Mouse (Mus musculus): Measurements from ENCODE around the gene Dnaaf5. TPM values are rescaled to one million over a fixed set of nuclear protein-coding genes. Genes with fewer than 3 reads are reported as not detected.
A peak's percentile ranks its signal among the peaks of the same experiment; 100 is the strongest.

Gene Dnaaf5
- polyA plus RNA-seq, 1 experiment from 2014 or later: 3.6 TPM

- Histone ChIP-seq H3K27me3 (ENCODE audit: control insufficient read depth, insufficient read depth, low read length) (no peaks in the 10 kb centered on the region), H3K27ac (ENCODE audit: low read depth, low read length) (no peak overlapping the region), H3K9me3 (ENCODE audit: control insufficient read depth, low read length) (no peaks in the 10 kb centered on the region), H3K4me3 (ENCODE audit: low read depth, low read length) (no peak overlapping the region), H3K4me2 (ENCODE audit: low read depth, low read length) (no peak overlapping the region), H3K4me1 (ENCODE audit: control insufficient read depth, insufficient read depth, low read length) (no peaks in the 10 kb centered on the region), H3K36me3 (ENCODE audit: control insufficient read depth, insufficient read depth, low read length) (no peaks in the 10 kb centered on the region), H3K9ac (replicated peaks; ENCODE audit: low read depth, low read length) (no peak overlapping the region)
- no peak for ATAC-seq (ENCODE audit: low read depth)
- 88% methylated on average over 6 of the region's 6 CpGs for WGBS
Measured at GRCm38 (mm10) chr5:139137176-139137575, 12.8 kb upstream of the Dnaaf5 start.

GRCm38 (mm10) chr5:139138261-139138925 is 11.6 kb upstream of the Dnaaf5 start:
- H3K27me3 ChIP-seq (ENCODE audit: control insufficient read depth, insufficient read depth, low read length): no peaks in the 10 kb centered on the region
- no peak overlapping the region for H3K4me3 ChIP-seq (ENCODE audit: low read depth, low read length)
- 0 out of 2 replicates have a peak, but pooled peaks have one; percentile 41 for ATAC-seq (ENCODE audit: low read depth)
- H3K4me2 ChIP-seq (ENCODE audit: low read depth, low read length): no peak overlapping the region
- H3K9ac ChIP-seq (replicated peaks; ENCODE audit: low read depth, low read length): no peak overlapping the region
- H3K36me3 ChIP-seq (ENCODE audit: control insufficient read depth, insufficient read depth, low read length): no peaks in the 10 kb centered on the region
- WGBS: 54% methylated on average over 12 of the region's 12 CpGs
- H3K27ac ChIP-seq (ENCODE audit: low read depth, low read length): peak overlapping the region; percentile 28; the same call in 1 of the 2 replicates
- no peaks in the 10 kb centered on the region for H3K9me3 ChIP-seq (ENCODE audit: control insufficient read depth, low read length)
- no peaks in the 10 kb centered on the region for H3K4me1 ChIP-seq (ENCODE audit: control insufficient read depth, insufficient read depth, low read length)

- no peaks in the 10 kb centered on the region for H3K9me3 ChIP-seq (ENCODE audit: control insufficient read depth, low read length)
- 76% methylated on average over 8 of the region's 8 CpGs for WGBS
- H3K36me3 ChIP-seq (ENCODE audit: control insufficient read depth, insufficient read depth, low read length): no peaks in the 10 kb centered on the region
- no peak overlapping the region for H3K9ac ChIP-seq (replicated peaks; ENCODE audit: low read depth, low read length)
- no peak for ATAC-seq (ENCODE audit: low read depth)
- H3K4me2 ChIP-seq (ENCODE audit: low read depth, low read length): no peak overlapping the region
- no peaks in the 10 kb centered on the region for H3K4me1 ChIP-seq (ENCODE audit: control insufficient read depth, insufficient read depth, low read length)
- H3K4me3 ChIP-seq (ENCODE audit: low read depth, low read length): no peak overlapping the region
- no peaks in the 10 kb centered on the region for H3K27me3 ChIP-seq (ENCODE audit: control insufficient read depth, insufficient read depth, low read length)
- H3K27ac ChIP-seq (ENCODE audit: low read depth, low read length): peak overlapping the region; percentile 28; the same call in 1 of the 2 replicates
Measured at GRCm38 (mm10) chr5:139138926-139139472, 11.0 kb upstream of the Dnaaf5 start.

GRCm38 (mm10) chr5:139140589-139140988 is 9.4 kb upstream of the Dnaaf5 start:
- Histone ChIP-seq H3K4me2 (ENCODE audit: low read depth, low read length) (no peak overlapping the region), H3K9me3 (ENCODE audit: control insufficient read depth, low read length) (no peaks in the 10 kb centered on the region)
- WGBS: 89% methylated on average over 9 of the region's 9 CpGs

GRCm38 (mm10) chr5:139141326-139141725 is 8.7 kb upstream of the Dnaaf5 start:
- Histone ChIP-seq H3K4me2 (ENCODE audit: low read depth, low read length) (no peak overlapping the region), H3K4me3 (ENCODE audit: low read depth, low read length) (no peak overlapping the region), H3K27me3 (ENCODE audit: control insufficient read depth, insufficient read depth, low read length) (no peaks in the 10 kb centered on the region), H3K9me3 (ENCODE audit: control insufficient read depth, low read length) (no peaks in the 10 kb centered on the region), H3K9ac (replicated peaks; ENCODE audit: low read depth, low read length) (no peak overlapping the region), H3K36me3 (ENCODE audit: control insufficient read depth, insufficient read depth, low read length) (no peaks in the 10 kb centered on the region), H3K4me1 (ENCODE audit: control insufficient read depth, insufficient read depth, low read length) (no peaks in the 10 kb centered on the region), H3K27ac (ENCODE audit: low read depth, low read length) (no peak overlapping the region)
- WGBS: 87% methylated on average over 5 of the region's 5 CpGs
- ATAC-seq (ENCODE audit: low read depth): no peak

More at GRCm38 (mm10) chr5:139140589-139140988, 9.4 kb upstream of the Dnaaf5 start:
- Histone ChIP-seq H3K9ac (replicated peaks; ENCODE audit: low read depth, low read length) (no peak overlapping the region), H3K27ac (ENCODE audit: low read depth, low read length) (no peak overlapping the region), H3K36me3 (ENCODE audit: control insufficient read depth, insufficient read depth, low read length) (no peaks in the 10 kb centered on the region), H3K27me3 (ENCODE audit: control insufficient read depth, insufficient read depth, low read length) (no peaks in the 10 kb centered on the region), H3K4me1 (ENCODE audit: control insufficient read depth, insufficient read depth, low read length) (no peaks in the 10 kb centered on the region), H3K4me3 (ENCODE audit: low read depth, low read length) (no peak overlapping the region)
- no peak for ATAC-seq (ENCODE audit: low read depth)

GRCm38 (mm10) chr5:139143890-139144289 is 6.1 kb upstream of the Dnaaf5 start:
- Histone ChIP-seq H3K27me3 (ENCODE audit: control insufficient read depth, insufficient read depth, low read length) (no peaks in the 10 kb centered on the region), H3K4me2 (ENCODE audit: low read depth, low read length) (no peak overlapping the region), H3K27ac (ENCODE audit: low read depth, low read length) (no peak overlapping the region), H3K4me1 (ENCODE audit: control insufficient read depth, insufficient read depth, low read length) (no peaks in the 10 kb centered on the region), H3K36me3 (ENCODE audit: control insufficient read depth, insufficient read depth, low read length) (no peaks in the 10 kb centered on the region), H3K9me3 (ENCODE audit: control insufficient read depth, low read length) (no peaks in the 10 kb centered on the region), H3K9ac (replicated peaks; ENCODE audit: low read depth, low read length) (no peak overlapping the region), H3K4me3 (ENCODE audit: low read depth, low read length) (no peak overlapping the region)
- 71% methylated on average over 3 of the region's 3 CpGs for WGBS
- ATAC-seq (ENCODE audit: low read depth): no peak

- 91% methylated on average over 4 of the region's 4 CpGs for WGBS
Measured at GRCm38 (mm10) chr5:139145726-139146125, 4.3 kb upstream of the Dnaaf5 start.

GRCm38 (mm10) chr5:139146476-139147075 is 3.4 kb upstream of the Dnaaf5 start:
- Histone ChIP-seq H3K4me1 (ENCODE audit: control insufficient read depth, insufficient read depth, low read length) (peaks cover 10% of the 10 kb centered on the region), H3K27me3 (ENCODE audit: control insufficient read depth, insufficient read depth, low read length) (no peaks in the 10 kb centered on the region), H3K4me2 (ENCODE audit: low read depth, low read length) (no peak overlapping the region), H3K9ac (replicated peaks; ENCODE audit: low read depth, low read length) (no peak overlapping the region), H3K36me3 (ENCODE audit: control insufficient read depth, insufficient read depth, low read length) (no peaks in the 10 kb centered on the region), H3K27ac (ENCODE audit: low read depth, low read length) (no peak overlapping the region), H3K4me3 (ENCODE audit: low read depth, low read length) (no peak overlapping the region), H3K9me3 (ENCODE audit: control insufficient read depth, low read length) (no peaks in the 10 kb centered on the region)
- WGBS: 91% methylated on average over 11 of the region's 11 CpGs
- no peak for ATAC-seq (ENCODE audit: low read depth)

More at GRCm38 (mm10) chr5:139145726-139146125, 4.3 kb upstream of the Dnaaf5 start:
- Histone ChIP-seq H3K9me3 (ENCODE audit: control insufficient read depth, low read length) (no peaks in the 10 kb centered on the region), H3K4me3 (ENCODE audit: low read depth, low read length) (no peak overlapping the region), H3K36me3 (ENCODE audit: control insufficient read depth, insufficient read depth, low read length) (no peaks in the 10 kb centered on the region), H3K9ac (replicated peaks; ENCODE audit: low read depth, low read length) (no peak overlapping the region), H3K4me1 (ENCODE audit: control insufficient read depth, insufficient read depth, low read length) (peaks cover 2% of the 10 kb centered on the region), H3K27ac (ENCODE audit: low read depth, low read length) (no peak overlapping the region), H3K4me2 (ENCODE audit: low read depth, low read length) (no peak overlapping the region), H3K27me3 (ENCODE audit: control insufficient read depth, insufficient read depth, low read length) (no peaks in the 10 kb centered on the region)
- no peak for ATAC-seq (ENCODE audit: low read depth)

Measured in neural tube, embryonic 14.5 days (tissue).